Mouse (Mus musculus) lung, adult 2 months (tissue): ENCODE data around the gene Klk6. TPM values are rescaled to one million over a fixed set of nuclear protein-coding genes. Genes with fewer than 3 reads are reported as not detected.

Source experiments
- DNase-seq: peaks from one replicate; pipeline ENCODE4 v3.0.0; 2022
- H3K4me1 ChIP-seq: fragments of 200-500 bp; 2 replicates; pipeline ENCODE4 v1.6.1; 2011; ENCODE audit warnings: low read length; ENCODE audit not compliant: control insufficient read depth, insufficient read depth
- H3K4me3 ChIP-seq: fragments of 200-500 bp; replicated peaks from 2 replicates; pipeline ENCODE3; 2011; ENCODE audit warnings: low read depth, mild to moderate bottlenecking, control low read depth, low read length; ENCODE audit errors: extremely low read depth
- CTCF ChIP-seq: fragments of 200-500 bp; IDR thresholded peaks from 2 replicates; pipeline ENCODE4 v1.5.1; 2011; ENCODE audit warnings: mild to moderate bottlenecking, low read length, control low read depth; ENCODE audit not compliant: insufficient read depth
- POLR2A ChIP-seq: fragments of 200-500 bp; IDR thresholded peaks from 2 replicates; pipeline ENCODE4 v1.6.1; 2011; ENCODE audit warnings: low read depth, mild to moderate bottlenecking, control low read depth, low read length, borderline replicate concordance; ENCODE audit errors: extremely low read depth
- WGBS: fragments of 180-500 bp; shearing (Covaris S2); methylation state at CpG from one replicate; pipeline ENCODE4 v1.1.7; 2018; 5-methylcytosine and 5-hydroxymethylcytosine counted together
- polyA plus RNA-seq: library from polyadenylated mRNA; depleted of rRNA; stranded (reverse); fragments of >200 nt; gene quantifications from 2 replicates; pipeline ENCODE4 v1.2.3, GENCODE M21; 2012

Klk6 gene
- polyA plus RNA-seq, 1 experiment = 0.13 TPM

DNA sequence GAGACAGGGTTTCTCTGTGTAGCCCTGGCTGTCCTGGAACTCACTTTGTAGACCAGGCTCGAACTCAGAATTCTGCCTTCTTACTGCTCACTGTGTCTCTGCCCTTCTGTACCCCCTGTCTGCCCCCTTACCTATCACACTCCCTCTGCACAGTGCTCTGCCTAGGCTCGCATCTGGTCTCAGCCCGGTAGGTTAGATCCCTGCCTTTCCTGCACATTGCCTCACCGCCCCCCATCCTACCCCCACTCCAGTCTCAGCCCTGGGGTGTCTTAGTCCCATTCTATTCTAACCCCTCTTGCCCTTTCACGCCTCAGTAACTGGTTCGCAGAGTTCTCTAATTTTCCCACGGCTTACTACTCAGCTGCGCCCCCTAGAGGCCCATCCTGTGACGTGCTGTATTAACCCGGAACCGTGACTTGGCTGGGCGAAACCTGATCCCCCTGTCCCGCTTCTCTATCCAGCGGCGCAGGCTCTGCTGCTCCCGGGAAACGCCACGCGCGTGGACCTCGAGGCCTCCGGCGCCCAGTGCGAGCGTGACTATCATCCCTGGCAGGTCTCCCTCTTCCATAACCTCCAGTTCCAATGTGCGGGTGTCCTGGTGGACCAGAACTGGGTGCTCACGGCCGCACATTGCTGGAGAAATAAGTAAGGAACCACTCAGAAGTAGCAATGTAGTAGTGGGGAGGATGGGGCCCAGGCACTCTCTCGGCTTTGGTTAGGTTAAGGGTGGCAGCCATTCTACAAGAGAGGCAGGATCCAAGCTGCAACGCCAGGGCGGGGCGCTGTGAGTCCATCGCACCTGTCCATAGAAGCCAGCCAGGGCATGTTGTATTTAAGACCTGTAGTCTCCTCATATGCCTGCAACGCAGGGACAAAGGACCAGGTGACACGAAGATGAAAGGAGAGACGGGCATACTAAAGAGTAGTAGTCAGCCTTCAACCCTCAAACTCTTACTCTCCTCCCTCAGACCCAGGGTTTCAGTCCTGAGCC lies 41.7 kb upstream of the Klk6 start:
- H3K4me3 ChIP-seq = peak overlapping the region; percentile 6
- H3K4me1 ChIP-seq = no peaks in the 10 kb centered on the region
- no peak for TF ChIP-seq POLR2A
- TF ChIP-seq CTCF = peak; percentile 78
- peak; percentile 86 for DNase-seq
- 9% methylated on average over 36 of the region's 36 CpGs for WGBS

DNA sequence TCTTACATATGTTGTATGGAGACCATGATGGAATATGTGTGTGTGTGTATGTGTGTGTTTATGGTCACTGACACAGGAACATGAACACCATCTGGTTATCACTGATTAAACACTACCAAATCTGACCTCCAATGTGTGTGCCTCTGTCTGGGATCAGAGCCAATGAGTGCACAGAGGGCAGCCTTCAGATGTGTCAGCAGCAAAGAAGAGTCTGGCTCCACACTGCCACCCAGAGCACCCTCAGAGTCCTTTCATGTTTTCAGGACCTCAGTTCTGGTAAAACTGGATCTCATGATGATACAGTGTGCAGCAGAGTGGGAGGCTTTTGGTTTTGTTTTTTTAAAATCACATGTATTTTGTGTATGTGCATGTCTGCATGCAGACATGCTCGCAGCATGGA lies 39.0 kb upstream of the Klk6 start:
- 87% methylated on average over 1 of the region's 1 CpGs for WGBS
- no peak for DNase-seq
- Histone ChIP-seq H3K4me3 (no peak overlapping the region), H3K4me1 (no peaks in the 10 kb centered on the region)
- TF ChIP-seq CTCF (0 out of 2 replicates have a peak, but pooled peaks have one; percentile 13), POLR2A (no peak)

DNA sequence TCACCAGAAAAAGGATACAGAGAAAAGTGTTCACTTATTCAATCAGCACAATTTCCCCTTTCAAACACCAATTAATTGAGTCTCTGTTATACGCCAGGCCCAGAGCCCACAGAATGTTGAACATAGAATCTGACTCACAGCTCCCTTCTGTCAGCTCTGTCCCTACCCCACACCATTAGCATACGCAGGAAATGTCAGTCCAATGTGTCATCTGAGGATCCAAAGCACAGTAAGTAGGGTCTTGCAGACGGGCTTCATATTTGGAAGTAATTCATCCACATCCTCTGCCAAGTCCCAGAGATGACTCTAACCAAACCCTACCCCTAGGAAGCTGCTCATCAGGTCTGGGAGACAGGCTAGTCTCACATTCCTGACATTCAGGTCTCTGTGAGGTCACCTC lies 36.2 kb upstream of the Klk6 start:
- WGBS = 57% methylated on average over 3 of the region's 3 CpGs
- no peak for DNase-seq
- H3K4me3 ChIP-seq = no peak overlapping the region
- TF ChIP-seq POLR2A (no peak), CTCF (no peak)
- no peaks in the 10 kb centered on the region for H3K4me1 ChIP-seq

DNA sequence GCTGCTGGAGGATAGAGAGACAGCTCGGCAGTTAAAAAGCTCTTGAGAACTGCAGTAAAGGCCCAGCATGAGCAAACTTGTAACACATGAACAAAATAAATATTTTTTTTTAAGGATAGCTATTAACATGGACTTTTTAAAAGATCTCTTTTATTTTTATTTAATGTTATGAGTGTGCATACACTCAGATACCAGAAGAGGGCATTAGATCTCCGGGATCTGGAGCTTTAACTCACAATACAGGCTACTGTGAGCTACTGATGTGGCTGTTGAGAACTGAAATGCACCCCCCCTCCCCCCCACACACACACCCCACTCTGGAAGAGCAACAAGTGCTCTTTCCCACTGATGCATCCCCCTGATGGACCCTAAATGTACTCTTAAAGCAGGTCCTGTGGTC lies 35.0 kb upstream of the Klk6 start:
- WGBS = 57% methylated on average over 2 of the region's 2 CpGs

DNA sequence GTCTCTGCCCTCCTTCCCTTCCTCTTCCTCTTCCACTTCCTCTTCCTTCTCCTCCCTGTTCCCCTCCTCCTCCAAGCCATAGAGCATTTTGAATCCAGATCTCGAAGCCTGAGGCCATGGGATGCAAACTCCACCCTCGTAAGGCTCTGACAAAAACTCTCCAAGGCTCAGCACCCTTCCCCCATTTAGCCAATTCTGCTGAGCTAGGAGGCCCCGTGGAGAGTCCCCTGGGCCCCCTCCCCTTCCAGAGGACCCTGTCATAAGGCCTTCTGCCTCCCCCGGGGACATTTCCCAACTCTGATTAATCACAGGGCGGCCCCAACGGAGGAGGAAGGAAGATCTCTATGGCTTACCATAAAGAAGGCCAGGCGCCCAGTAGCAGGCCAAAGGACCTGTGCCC lies 32.7 kb upstream of the Klk6 start, which contains the start of gene Klk9:
TSS of gene Klk9 (plus strand) at position 301 of the 400 bp plus-strand sequence.
- H3K4me3 ChIP-seq = no peak within 1 kb of the TSS
- TF ChIP-seq CTCF = no peak
- TF ChIP-seq POLR2A = no peak
- WGBS = 70% methylated on average over 7 of the region's 7 CpGs
- no peak for DNase-seq
- peaks cover 3% of the 10 kb centered on the region for H3K4me1 ChIP-seq

More for the DNA sequence above, 35.0 kb upstream of the Klk6 start:
- Histone ChIP-seq H3K4me1 (no peaks in the 10 kb centered on the region), H3K4me3 (no peak overlapping the region)
- TF ChIP-seq POLR2A = no peak
- TF ChIP-seq CTCF = no peak
- DNase-seq = no peak

DNA sequence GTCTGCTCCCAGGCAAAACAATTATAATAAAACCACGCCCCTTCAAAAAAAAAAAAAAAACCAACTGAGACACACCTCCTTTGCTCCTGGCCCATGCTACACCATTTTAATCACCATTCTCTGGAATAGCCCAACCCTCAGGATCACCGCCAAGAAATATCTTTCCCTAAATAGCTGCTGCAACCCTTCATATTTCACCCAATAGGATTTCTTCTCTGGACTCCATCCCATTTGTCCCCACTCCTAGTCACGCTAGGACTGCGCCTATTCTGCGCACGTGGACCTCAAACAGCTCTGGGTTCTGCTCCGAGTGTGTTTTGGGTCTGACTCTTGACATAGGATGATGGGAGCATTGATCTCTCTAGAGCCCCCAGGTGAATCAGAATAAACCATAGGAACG lies 27.9 kb upstream of the Klk6 start:
- peaks cover 4% of the 10 kb centered on the region for H3K4me1 ChIP-seq
- H3K4me3 ChIP-seq = peak overlapping the region; percentile 36
- no peak for TF ChIP-seq POLR2A
- no peak for TF ChIP-seq CTCF
- whole genome bisulfite sequencing = 11% methylated on average over 8 of the region's 8 CpGs
- DNase-seq = no peak

DNA sequence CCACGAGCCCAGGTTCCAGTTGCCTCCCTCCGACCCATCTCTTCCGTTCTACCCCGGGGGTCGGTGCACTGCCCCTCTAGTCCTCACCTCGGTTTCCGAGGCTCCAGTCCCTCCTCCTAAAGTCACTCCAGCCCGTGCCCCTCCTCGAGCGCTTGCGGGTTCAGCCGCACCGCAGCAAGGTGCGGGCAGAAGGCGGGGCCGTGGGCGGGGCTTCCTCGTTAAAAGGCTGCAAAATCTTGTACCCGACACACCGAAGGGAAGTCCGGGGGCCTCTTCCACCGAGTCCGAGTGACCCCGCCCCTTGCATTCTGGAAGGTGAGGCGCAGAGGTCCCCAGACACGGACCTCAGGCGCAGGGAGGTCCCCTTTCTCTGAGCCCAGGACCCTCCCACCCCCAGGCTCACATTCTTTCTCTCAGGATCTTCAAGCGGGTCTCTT lies 26.9 kb upstream of the Klk6 start, which contains the start of gene Klk8:
TSS of gene Klk8 (plus strand) at position 245 of the 437 bp plus-strand sequence.
- peak within 1 kb of the TSS; percentile 81 for H3K4me3 ChIP-seq
- peak; percentile 47 for DNase-seq
- peaks cover 4% of the 10 kb centered on the region for H3K4me1 ChIP-seq
- TF ChIP-seq POLR2A = no peak
- no peak for TF ChIP-seq CTCF
- under 1% methylated on average over 28 of the region's 28 CpGs for WGBS

DNA sequence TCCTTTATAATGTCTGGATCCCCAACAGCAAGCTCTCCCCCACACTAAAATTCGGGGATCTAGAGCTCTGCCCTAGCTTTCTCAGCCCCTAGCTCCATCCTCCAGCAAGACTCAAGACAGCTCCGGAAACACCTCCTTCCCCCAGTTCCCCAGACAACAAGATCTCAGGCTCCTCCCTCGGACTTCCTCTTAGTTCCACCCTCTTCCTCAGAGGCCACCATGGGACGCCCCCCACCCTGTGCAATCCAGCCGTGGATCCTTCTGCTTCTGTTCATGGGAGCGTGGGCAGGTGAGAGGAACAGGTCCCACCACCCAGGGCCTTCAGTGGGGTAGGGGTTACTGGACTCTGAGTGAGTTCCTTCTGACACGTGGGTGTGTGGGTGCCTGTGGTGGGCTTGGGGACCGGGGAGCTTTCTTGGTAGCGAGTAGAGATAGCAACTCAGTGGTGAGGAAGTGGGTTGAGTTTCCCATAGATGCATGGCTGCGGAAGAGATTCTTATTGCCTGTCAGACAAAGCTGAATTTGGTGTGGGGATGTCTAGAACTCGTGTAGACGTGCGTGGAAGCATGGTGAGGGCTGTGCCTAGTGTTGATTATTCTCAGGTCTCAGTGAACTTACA lies 26.3 kb upstream of the Klk6 start:
- DNase-seq = no peak
- WGBS = 24% methylated on average over 13 of the region's 13 CpGs
- peak overlapping the region; percentile 81 for H3K4me3 ChIP-seq
- TF ChIP-seq POLR2A = no peak
- TF ChIP-seq CTCF = no peak
- H3K4me1 ChIP-seq = peaks cover 4% of the 10 kb centered on the region

DNA sequence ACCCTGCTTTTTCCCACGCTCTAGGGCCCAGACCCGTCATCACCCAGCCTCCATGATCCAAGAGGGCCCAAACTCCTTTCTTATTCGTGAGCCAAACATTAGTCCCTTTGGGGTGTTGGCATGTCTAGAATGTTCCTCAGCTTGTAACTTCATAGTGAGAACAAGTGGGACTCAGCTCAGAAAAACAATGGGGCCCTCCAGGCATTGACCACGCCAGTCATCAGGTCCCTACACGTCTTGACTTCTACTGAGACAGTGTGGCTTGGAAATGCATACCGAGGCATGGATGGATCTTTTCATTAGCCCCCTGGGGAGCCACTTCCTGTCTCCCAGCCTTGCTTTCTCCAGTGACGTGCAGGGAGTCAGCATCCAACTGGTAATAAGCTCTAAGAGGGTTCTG lies 24.4 kb upstream of the Klk6 start:
- TF ChIP-seq CTCF (no peak), POLR2A (no peak)
- DNase-seq = no peak
- WGBS = 73% methylated on average over 7 of the region's 7 CpGs
- no peak overlapping the region for H3K4me3 ChIP-seq
- H3K4me1 ChIP-seq = peaks cover 4% of the 10 kb centered on the region
